Mouse (Mus musculus) stomach, embryonic 15.5 days (tissue): ENCODE measurements at regions not wholly inside any gene's neighbourhood (a gene's known extent, or its start where the extent isn't known, plus 50 kb on each side); places are given as distances from the start of the nearest gene placed in this dataset.

ENCODE experiments used
- ATAC-seq: fragments of 200-750 bp; cut with Nextera tagmentation; 2 replicates; pipeline ENCODE4 v1.8.0; 2017; ENCODE audit warnings: low read depth, moderate number of reproducible peaks, moderate TSS enrichment; ENCODE audit not compliant: insufficient read depth, low FRiP score
- H3K27ac ChIP-seq: fragments of 300-500 bp; sonication (generic); 2 replicates; pipeline ENCODE4 v1.5.1; 2015; ENCODE audit warnings: mild to moderate bottlenecking, inconsistent platforms
- H3K27me3 ChIP-seq: fragments of 300-500 bp; sonication (generic); replicated peaks from 2 replicates; pipeline ENCODE4 v1.6.1; 2015; ENCODE audit warnings: inconsistent platforms
- H3K36me3 ChIP-seq: fragments of 300-500 bp; sonication (generic); 2 replicates; pipeline ENCODE4 v1.6.1; 2015; ENCODE audit warnings: inconsistent platforms
- H3K4me1 ChIP-seq: fragments of 300-500 bp; sonication (generic); 2 replicates; pipeline ENCODE4 v1.6.1; 2015; ENCODE audit warnings: inconsistent platforms
- H3K4me2 ChIP-seq: fragments of 300-500 bp; sonication (generic); 2 replicates; pipeline ENCODE4 v1.6.1; 2015; ENCODE audit warnings: mild to moderate bottlenecking, inconsistent platforms
- H3K4me3 ChIP-seq: fragments of 300-500 bp; sonication (generic); replicated peaks from 2 replicates; pipeline ENCODE4 v1.5.1; 2015; ENCODE audit warnings: inconsistent platforms
- H3K9ac ChIP-seq: fragments of 300-500 bp; sonication (generic); 2 replicates; pipeline ENCODE4 v1.6.1; 2015; ENCODE audit warnings: inconsistent platforms
- H3K9me3 ChIP-seq: fragments of 300-500 bp; sonication (generic); 2 replicates; pipeline ENCODE4 v1.6.1; 2016; ENCODE audit warnings: inconsistent platforms
- WGBS: fragments of 180-500 bp; shearing (Covaris S2); methylation state at CpG from one replicate; pipeline ENCODE4 v1.1.7; 2015; 5-methylcytosine and 5-hydroxymethylcytosine counted together

- no peaks in the 10 kb centered on the region for H3K9me3 ChIP-seq
- ATAC-seq, result no peak
- no peaks in the 10 kb centered on the region for H3K4me1 ChIP-seq
- no peak overlapping the region for H3K9ac ChIP-seq
- H3K27me3 ChIP-seq, result no peaks in the 10 kb centered on the region
- H3K4me2 ChIP-seq, result no peak overlapping the region
- H3K4me3 ChIP-seq, result no peak overlapping the region
- no peaks in the 10 kb centered on the region for H3K36me3 ChIP-seq
- H3K27ac ChIP-seq, result no peak overlapping the region
- WGBS, result 75% methylated on average over 6 of the region's 6 CpGs
These were observed 421.5 kb upstream of the Nrp1 start for GRCm38 (mm10) chr8:127936792-127937435.

DNA sequence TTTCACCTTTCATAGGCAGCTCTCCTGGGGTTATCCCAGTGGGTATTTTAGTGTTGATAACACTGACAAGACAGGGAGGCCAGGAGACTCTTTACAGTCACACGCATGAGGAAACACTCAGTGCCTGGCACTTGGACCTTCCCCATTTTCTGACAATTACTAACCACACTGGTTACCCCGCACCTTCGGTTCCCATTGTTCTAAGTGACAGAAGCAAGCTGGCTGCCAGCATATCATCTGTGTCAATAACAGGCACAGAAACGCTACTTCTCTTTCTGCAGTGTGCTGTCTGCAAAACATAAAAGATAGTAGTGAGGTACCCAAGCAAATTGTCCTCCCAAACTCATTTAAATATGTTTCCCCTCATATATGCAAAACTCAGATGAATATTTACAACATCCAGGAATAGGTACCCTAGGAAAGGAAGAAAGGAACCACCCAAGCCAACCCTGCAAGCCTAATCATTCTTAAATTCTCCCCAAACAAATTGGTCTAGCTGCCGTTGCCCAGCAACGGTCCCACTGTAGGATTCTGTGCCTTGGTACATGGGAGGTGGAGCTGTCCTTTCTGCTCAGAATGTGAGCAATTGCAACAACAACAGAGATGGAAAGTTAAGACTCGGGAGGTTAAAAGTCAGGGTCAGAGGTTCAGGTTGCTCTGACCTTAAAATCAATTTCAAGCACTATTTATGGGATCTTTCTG, 419.0 kb upstream of the Nrp1 start:
- ATAC-seq, result no peak
- H3K4me3 ChIP-seq, result no peak overlapping the region
- WGBS, result 43% methylated on average over 7 of the region's 7 CpGs
- no peaks in the 10 kb centered on the region for H3K27me3 ChIP-seq
- no peaks in the 10 kb centered on the region for H3K4me1 ChIP-seq
- no peak overlapping the region for H3K4me2 ChIP-seq
- no peaks in the 10 kb centered on the region for H3K36me3 ChIP-seq
- H3K27ac ChIP-seq, result no peak overlapping the region
- H3K9ac ChIP-seq, result no peak overlapping the region
- no peaks in the 10 kb centered on the region for H3K9me3 ChIP-seq

- no peak overlapping the region for H3K9ac ChIP-seq
- no peak for ATAC-seq
- no peak overlapping the region for H3K27ac ChIP-seq
- no peaks in the 10 kb centered on the region for H3K27me3 ChIP-seq
- no peaks in the 10 kb centered on the region for H3K4me1 ChIP-seq
- H3K36me3 ChIP-seq, result no peaks in the 10 kb centered on the region
- no peak overlapping the region for H3K4me2 ChIP-seq
- 50% methylated on average over 5 of the region's 5 CpGs for WGBS
- H3K4me3 ChIP-seq, result no peak overlapping the region
- no peaks in the 10 kb centered on the region for H3K9me3 ChIP-seq
These were observed 418.4 kb upstream of the Nrp1 start for GRCm38 (mm10) chr8:127939986-127940359.

DNA sequence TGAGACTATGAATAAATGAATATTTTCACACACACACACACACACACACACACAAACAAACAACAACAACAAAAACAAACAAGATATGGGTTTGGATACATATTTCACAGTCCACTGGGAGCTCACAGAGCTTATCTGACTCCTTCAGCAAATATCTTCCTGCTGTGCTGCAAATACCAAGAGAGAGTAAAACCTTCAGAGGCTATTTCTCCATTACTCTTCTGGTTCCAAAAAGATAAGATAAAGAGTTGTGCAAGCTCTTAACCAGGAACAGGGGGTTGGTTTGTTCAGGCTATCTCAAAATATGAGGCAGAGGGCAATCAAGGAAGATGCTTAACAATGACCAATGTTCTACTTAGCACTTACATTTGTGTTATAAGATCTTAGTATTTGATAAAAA, 416.1 kb upstream of the Nrp1 start:
- ATAC-seq, result no peak
- Histone ChIP-seq H3K27ac (no peak overlapping the region), H3K36me3 (no peaks in the 10 kb centered on the region), H3K4me2 (no peak overlapping the region), H3K27me3 (no peaks in the 10 kb centered on the region), H3K9ac (no peak overlapping the region), H3K9me3 (no peaks in the 10 kb centered on the region), H3K4me1 (no peaks in the 10 kb centered on the region), H3K4me3 (no peak overlapping the region)

DNA sequence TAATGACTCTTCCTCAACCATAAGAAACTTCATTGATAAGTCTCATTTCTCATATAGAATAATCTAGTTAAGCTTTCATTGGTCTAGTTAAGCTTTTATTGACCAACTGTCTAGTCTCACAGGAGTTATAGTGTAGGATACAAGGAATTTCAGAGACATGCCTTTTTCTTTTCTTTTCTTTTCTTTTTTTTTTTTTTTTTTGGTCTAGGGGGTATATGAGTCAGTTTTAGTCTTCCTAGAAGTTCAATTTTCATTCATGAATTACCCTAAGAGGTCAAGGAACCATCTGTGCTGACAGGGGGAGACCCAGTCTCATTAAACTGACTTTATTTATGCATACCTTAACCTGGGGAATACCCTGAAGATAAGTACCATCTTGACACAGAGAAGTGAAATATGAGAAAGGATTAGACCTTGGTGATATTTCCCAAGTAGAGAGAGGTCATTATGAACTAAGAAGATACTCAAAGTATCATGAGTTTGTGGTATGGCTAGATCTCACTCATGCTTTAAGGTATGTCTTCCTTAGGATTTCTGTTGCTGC, 413.4 kb upstream of the Nrp1 start:
- ATAC-seq, result no peak

GRCm38 (mm10) chr8:127957571-127957970, 400.8 kb upstream of the Nrp1 start:
- no peaks in the 10 kb centered on the region for H3K9me3 ChIP-seq
- no peak for ATAC-seq
- H3K27me3 ChIP-seq, result no peaks in the 10 kb centered on the region
- no peak overlapping the region for H3K27ac ChIP-seq
- H3K36me3 ChIP-seq, result no peaks in the 10 kb centered on the region
- 60% methylated on average over 1 of the region's 1 CpGs for WGBS
- no peak overlapping the region for H3K4me3 ChIP-seq
- no peak overlapping the region for H3K9ac ChIP-seq
- no peak overlapping the region for H3K4me2 ChIP-seq
- no peaks in the 10 kb centered on the region for H3K4me1 ChIP-seq

More for the DNA sequence above, 413.4 kb upstream of the Nrp1 start:
- Histone ChIP-seq H3K27ac (no peak overlapping the region), H3K4me2 (no peak overlapping the region), H3K36me3 (no peaks in the 10 kb centered on the region), H3K9me3 (no peaks in the 10 kb centered on the region), H3K4me1 (no peaks in the 10 kb centered on the region), H3K27me3 (no peaks in the 10 kb centered on the region), H3K9ac (no peak overlapping the region), H3K4me3 (no peak overlapping the region)

GRCm38 (mm10) chr8:127958351-127959044, 399.9 kb upstream of the Nrp1 start:
- H3K9ac ChIP-seq, result no peak overlapping the region
- H3K36me3 ChIP-seq, result no peaks in the 10 kb centered on the region
- H3K4me1 ChIP-seq, result no peaks in the 10 kb centered on the region
- H3K4me3 ChIP-seq, result no peak overlapping the region
- H3K27me3 ChIP-seq, result no peaks in the 10 kb centered on the region
- WGBS, result 72% methylated on average over 12 of the region's 12 CpGs
- no peak for ATAC-seq
- no peak overlapping the region for H3K4me2 ChIP-seq
- H3K9me3 ChIP-seq, result no peaks in the 10 kb centered on the region
- no peak overlapping the region for H3K27ac ChIP-seq

DNA sequence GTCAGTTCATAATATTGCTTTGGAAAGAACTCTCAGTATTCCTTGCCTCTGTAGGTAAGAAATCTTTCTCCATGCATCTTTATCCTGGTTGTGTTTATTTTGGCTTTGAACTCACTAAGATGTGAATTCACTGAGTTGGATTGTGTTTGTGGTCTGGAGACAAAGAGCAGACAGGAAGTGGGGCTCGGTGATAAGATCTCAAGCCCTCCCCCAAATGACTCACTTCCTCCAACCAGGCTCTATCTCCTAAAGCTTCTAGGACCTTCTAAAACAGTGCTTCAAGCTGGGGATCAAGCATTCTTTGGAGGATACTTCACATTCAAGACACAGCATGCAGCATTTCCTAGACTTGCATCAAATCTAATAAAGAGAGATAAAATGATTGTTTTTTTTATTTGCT, 395.5 kb upstream of the Nrp1 start:
- Histone ChIP-seq H3K27me3 (no peaks in the 10 kb centered on the region), H3K27ac (no peak overlapping the region), H3K4me1 (no peaks in the 10 kb centered on the region), H3K9ac (no peak overlapping the region), H3K4me3 (no peak overlapping the region), H3K36me3 (no peaks in the 10 kb centered on the region), H3K9me3 (no peaks in the 10 kb centered on the region), H3K4me2 (no peak overlapping the region)
- no peak for ATAC-seq
- WGBS, result 52% methylated on average over 1 of the region's 1 CpGs

DNA sequence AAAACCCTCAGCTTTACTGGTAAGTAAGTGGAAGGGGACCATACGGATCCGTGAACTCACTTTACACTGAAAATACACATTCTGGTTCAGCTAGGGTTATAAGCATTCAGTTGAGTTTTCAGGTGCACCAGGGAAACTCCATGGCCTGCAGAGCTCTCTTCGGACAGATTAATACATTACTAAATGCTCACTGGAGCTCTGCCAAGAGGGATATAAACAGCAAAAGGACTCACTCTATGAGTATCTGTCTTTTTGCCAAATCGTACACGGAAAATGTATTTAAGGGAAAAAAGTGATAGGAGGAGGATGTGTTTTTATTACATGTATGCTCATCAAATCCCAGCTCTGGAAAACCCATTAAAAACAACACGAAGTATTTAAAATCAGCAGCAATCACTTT, 394.8 kb upstream of the Nrp1 start:
- Histone ChIP-seq H3K27me3 (no peaks in the 10 kb centered on the region), H3K9ac (no peak overlapping the region), H3K4me1 (no peaks in the 10 kb centered on the region), H3K9me3 (no peaks in the 10 kb centered on the region), H3K36me3 (no peaks in the 10 kb centered on the region), H3K4me2 (no peak overlapping the region), H3K27ac (no peak overlapping the region), H3K4me3 (no peak overlapping the region)
- ATAC-seq, result no peak
- 42% methylated on average over 6 of the region's 6 CpGs for WGBS

- Histone ChIP-seq H3K4me3 (no peak overlapping the region), H3K27me3 (no peaks in the 10 kb centered on the region), H3K4me1 (no peaks in the 10 kb centered on the region), H3K27ac (no peak overlapping the region), H3K36me3 (no peaks in the 10 kb centered on the region), H3K9ac (no peak overlapping the region), H3K4me2 (no peak overlapping the region), H3K9me3 (no peaks in the 10 kb centered on the region)
- no peak for ATAC-seq
These were observed 393.6 kb upstream of the Nrp1 start for GRCm38 (mm10) chr8:127964801-127965200.

DNA sequence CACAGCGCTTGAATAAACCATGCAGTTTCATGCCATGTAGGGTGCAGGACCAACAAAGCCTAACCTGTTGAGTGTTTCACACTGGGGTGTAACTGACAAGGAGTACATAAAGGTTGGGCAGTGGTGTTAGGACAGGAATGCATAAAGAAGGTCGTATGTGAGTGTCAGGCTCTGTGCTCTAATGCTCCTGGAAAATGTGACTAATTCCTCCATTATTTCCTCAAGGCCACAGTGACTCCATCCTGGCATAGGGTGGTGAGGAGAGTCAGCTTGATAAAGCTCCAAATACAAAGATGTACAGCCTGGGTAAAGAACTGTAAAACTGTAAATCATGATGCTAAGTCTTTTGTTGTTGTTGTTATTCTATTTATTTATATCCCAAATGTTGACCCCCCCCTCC, 393.1 kb upstream of the Nrp1 start:
- Histone ChIP-seq H3K9me3 (no peaks in the 10 kb centered on the region), H3K36me3 (no peaks in the 10 kb centered on the region), H3K4me2 (no peak overlapping the region), H3K4me1 (no peaks in the 10 kb centered on the region), H3K27me3 (no peaks in the 10 kb centered on the region), H3K9ac (no peak overlapping the region), H3K4me3 (no peak overlapping the region), H3K27ac (no peak overlapping the region)
- ATAC-seq, result no peak
- 84% methylated on average over 2 of the region's 2 CpGs for WGBS

GRCm38 (mm10) chr8:127968026-127968425, 390.4 kb upstream of the Nrp1 start:
- WGBS, result 87% methylated on average over 2 of the region's 2 CpGs
- H3K27ac ChIP-seq, result no peak overlapping the region
- no peaks in the 10 kb centered on the region for H3K4me1 ChIP-seq
- no peak overlapping the region for H3K4me2 ChIP-seq
- H3K9me3 ChIP-seq, result no peaks in the 10 kb centered on the region
- ATAC-seq, result no peak
- H3K4me3 ChIP-seq, result no peak overlapping the region
- H3K9ac ChIP-seq, result no peak overlapping the region
- H3K36me3 ChIP-seq, result no peaks in the 10 kb centered on the region
- H3K27me3 ChIP-seq, result no peaks in the 10 kb centered on the region
